Mouse (Mus musculus) intestine, embryonic 14.5 days (tissue): ENCODE data around the gene Papola. TPM values are rescaled to one million over a fixed set of nuclear protein-coding genes. Genes with fewer than 3 reads are reported as not detected.

Source experiments
- ATAC-seq: fragments of 200-750 bp; cut with Nextera tagmentation; replicated peaks from 2 replicates; pipeline ENCODE4 v1.8.0; 2017; ENCODE audit warnings: low read depth, moderate number of reproducible peaks, moderate TSS enrichment, moderate library complexity; ENCODE audit not compliant: low FRiP score, low TSS enrichment
- DNase-seq: peaks from one replicate; pipeline ENCODE4 v3.0.0-alpha.2; 2018; ENCODE audit warnings: low spot score
- H3K27ac ChIP-seq: fragments of 300-500 bp; sonication (generic); 2 replicates; pipeline ENCODE4 v1.5.1; 2014; ENCODE audit warnings: low read depth, mild to moderate bottlenecking, control low read depth
- H3K27me3 ChIP-seq: fragments of 300-500 bp; sonication (generic); replicated peaks from 2 replicates; pipeline ENCODE4 v1.6.1; 2014; ENCODE audit warnings: low read length, control low read depth; ENCODE audit not compliant: control insufficient read depth, insufficient read depth
- H3K36me3 ChIP-seq: fragments of 300-500 bp; sonication (generic); 2 replicates; pipeline ENCODE4 v1.6.1; 2014; ENCODE audit warnings: low read length, control low read depth; ENCODE audit not compliant: control insufficient read depth, insufficient read depth
- H3K4me1 ChIP-seq: fragments of 300-500 bp; sonication (generic); replicated peaks from 2 replicates; pipeline ENCODE4 v1.6.1; 2014; ENCODE audit warnings: low read length, control low read depth, mixed read lengths; ENCODE audit not compliant: control insufficient read depth, insufficient read depth
- H3K4me2 ChIP-seq: fragments of 300-500 bp; sonication (generic); 2 replicates; pipeline ENCODE4 v1.6.1; 2014; ENCODE audit warnings: low read length
- H3K4me3 ChIP-seq: fragments of 300-500 bp; sonication (generic); 2 replicates; pipeline ENCODE4 v1.5.1; 2014; ENCODE audit warnings: low read depth, low read length, control low read depth, mixed read lengths
- H3K9ac ChIP-seq: fragments of 300-500 bp; sonication (generic); 2 replicates; pipeline ENCODE4 v1.6.1; 2014; ENCODE audit warnings: mild to moderate bottlenecking, low read length
- H3K9me3 ChIP-seq: fragments of 300-500 bp; sonication (generic); 2 replicates; pipeline ENCODE4 v1.6.1; 2016; ENCODE audit warnings: low read length, control low read depth; ENCODE audit not compliant: control insufficient read depth
- WGBS: fragments of 180-500 bp; shearing (Covaris S2); extraction: QIAGEN DNeasy Blood & Tissue Kit; methylation state at CpG from one replicate; pipeline ENCODE4 v1.1.7; 2014; 5-methylcytosine and 5-hydroxymethylcytosine counted together
- polyA plus RNA-seq: library from polyadenylated mRNA; unstranded; fragments of >200 nt; fragmentation: Nextera tagmentation; extraction: Ambion mirVana; gene quantifications from 2 replicates; pipeline ENCODE4 v1.2.1, GENCODE M21; 2014

The Papola gene
- polyA plus RNA-seq, 1 experiment from 2014 or later: 179 TPM

DNA sequence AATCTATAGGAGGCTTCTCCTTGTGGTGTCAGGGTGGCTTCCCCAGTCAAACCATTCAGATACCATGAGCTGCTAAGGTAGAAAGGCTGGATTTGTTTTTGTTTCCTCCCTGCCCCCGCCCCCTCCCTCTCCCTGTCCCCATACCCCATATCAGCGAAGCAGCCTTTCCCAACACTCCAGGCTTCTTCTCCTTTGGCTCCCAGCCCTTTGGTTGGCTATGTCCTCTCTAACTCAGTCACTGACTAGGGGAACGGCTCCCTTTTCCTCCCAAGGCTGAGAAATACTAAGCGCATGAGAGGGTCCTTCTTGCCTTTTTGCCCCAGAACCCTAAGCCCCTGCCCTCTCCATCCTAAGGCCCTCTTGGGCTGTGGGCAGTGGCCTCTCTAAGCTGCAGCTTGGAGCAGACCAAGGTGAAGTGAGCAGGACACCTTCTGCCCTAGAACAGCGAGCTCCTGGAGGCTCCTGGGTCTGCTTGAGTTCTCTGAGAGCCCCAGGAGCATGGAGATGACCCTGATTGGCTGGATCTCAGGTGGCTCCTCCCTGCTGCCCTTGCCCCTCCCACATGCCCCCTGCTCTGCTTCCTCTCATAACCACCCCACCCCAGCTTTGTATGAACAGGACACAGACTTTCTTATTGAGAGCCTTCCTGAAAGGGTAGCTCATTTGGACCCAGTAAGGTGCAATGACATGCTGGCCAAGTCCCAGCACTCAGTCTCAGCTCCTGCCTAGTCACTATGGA lies 73.6 kb downstream of the Papola start:
- no peak overlapping the region for H3K27ac ChIP-seq
- no peak overlapping the region for H3K4me3 ChIP-seq
- no peaks in the 10 kb centered on the region for H3K9me3 ChIP-seq
- ATAC-seq: no peak
- H3K9ac ChIP-seq: no peak overlapping the region
- H3K4me1 ChIP-seq: no peaks in the 10 kb centered on the region
- no peak overlapping the region for H3K4me2 ChIP-seq
- no peak for DNase-seq
- H3K36me3 ChIP-seq: no peaks in the 10 kb centered on the region
- WGBS: 73% methylated on average over 5 of the region's 5 CpGs
- no peaks in the 10 kb centered on the region for H3K27me3 ChIP-seq

DNA sequence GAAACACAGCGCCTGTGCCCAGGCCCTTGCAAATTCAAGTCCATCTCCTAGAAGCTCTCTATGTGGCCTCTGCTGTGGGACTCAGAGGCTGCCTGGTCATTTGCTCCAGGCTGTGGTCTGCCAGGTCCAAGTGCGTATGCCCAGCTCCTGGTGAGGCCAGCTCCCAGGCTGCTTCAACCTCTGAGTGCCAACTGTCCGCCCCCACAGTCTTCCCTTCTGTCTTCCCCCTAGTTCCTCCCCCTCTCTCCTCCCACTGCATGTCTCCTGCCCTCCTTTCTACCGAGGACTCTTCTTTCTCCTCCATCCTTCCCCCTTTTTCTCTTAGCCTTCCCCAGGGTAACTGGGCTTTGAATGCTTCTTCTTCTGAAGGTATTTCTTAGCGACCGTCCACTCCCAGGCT lies 77.6 kb downstream of the Papola start:
- 71% methylated on average over 6 of the region's 6 CpGs for WGBS
- Histone ChIP-seq H3K4me1 (no peaks in the 10 kb centered on the region), H3K27ac (no peak overlapping the region), H3K9me3 (no peaks in the 10 kb centered on the region), H3K36me3 (no peaks in the 10 kb centered on the region), H3K27me3 (no peaks in the 10 kb centered on the region), H3K4me2 (no peak overlapping the region), H3K9ac (no peak overlapping the region), H3K4me3 (no peak overlapping the region)
- ATAC-seq (no peak), DNase-seq (no peak)

GRCm38 (mm10) chr12:105862607-105863006 lies 78.1 kb downstream of the Papola start:
- H3K4me2 ChIP-seq: no peak overlapping the region
- H3K4me3 ChIP-seq: no peak overlapping the region
- ATAC-seq (no peak), DNase-seq (no peak)
- no peaks in the 10 kb centered on the region for H3K4me1 ChIP-seq
- no peak overlapping the region for H3K9ac ChIP-seq
- no peaks in the 10 kb centered on the region for H3K27me3 ChIP-seq
- H3K27ac ChIP-seq: no peak overlapping the region
- 86% methylated on average over 22 of the region's 22 CpGs for WGBS
- no peaks in the 10 kb centered on the region for H3K9me3 ChIP-seq
- no peaks in the 10 kb centered on the region for H3K36me3 ChIP-seq

DNA sequence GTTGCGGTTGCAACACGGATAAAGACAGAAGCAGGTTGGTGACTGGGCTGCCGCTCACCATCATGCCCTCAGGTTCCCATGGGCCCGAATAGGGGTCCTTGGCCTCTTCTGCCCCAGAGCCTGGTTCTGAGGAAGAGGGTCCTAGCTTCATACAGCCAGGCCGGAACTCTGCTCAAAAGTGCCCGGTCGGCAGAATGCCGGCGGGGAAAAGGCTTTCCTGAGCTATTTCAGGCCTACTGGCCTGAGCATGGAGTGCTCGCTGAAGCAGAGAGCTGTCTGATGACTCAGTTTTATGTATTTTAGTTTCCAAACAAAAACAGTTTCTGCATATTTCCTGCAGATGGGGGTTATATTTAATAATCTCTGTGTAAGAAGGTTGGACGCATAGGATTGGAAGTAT lies 78.9 kb downstream of the Papola start:
- H3K27me3 ChIP-seq: no peaks in the 10 kb centered on the region
- H3K36me3 ChIP-seq: no peaks in the 10 kb centered on the region
- H3K4me1 ChIP-seq: no peaks in the 10 kb centered on the region
- no peak overlapping the region for H3K9ac ChIP-seq
- no peak overlapping the region for H3K27ac ChIP-seq
- H3K9me3 ChIP-seq: no peaks in the 10 kb centered on the region
- H3K4me3 ChIP-seq: no peak overlapping the region
- ATAC-seq: no peak
- 83% methylated on average over 11 of the region's 11 CpGs for WGBS
- no peak overlapping the region for H3K4me2 ChIP-seq
- no peak for DNase-seq

GRCm38 (mm10) chr12:105867646-105868045 lies 83.2 kb downstream of the Papola start:
- ATAC-seq (no peak), DNase-seq (no peak)
- H3K9ac ChIP-seq: no peak overlapping the region
- no peaks in the 10 kb centered on the region for H3K36me3 ChIP-seq
- 91% methylated on average over 2 of the region's 2 CpGs for WGBS
- H3K4me3 ChIP-seq: no peak overlapping the region
- no peak overlapping the region for H3K4me2 ChIP-seq
- no peaks in the 10 kb centered on the region for H3K9me3 ChIP-seq
- no peaks in the 10 kb centered on the region for H3K4me1 ChIP-seq
- H3K27me3 ChIP-seq: no peaks in the 10 kb centered on the region
- H3K27ac ChIP-seq: no peak overlapping the region

- Histone ChIP-seq H3K9ac (no peak overlapping the region), H3K27me3 (no peaks in the 10 kb centered on the region), H3K9me3 (0 out of 2 replicates have a peak, but pooled peaks cover 2% of the 10 kb centered on the region), H3K4me2 (peak overlapping the region; percentile 20), H3K4me3 (no peak overlapping the region), H3K4me1 (no peaks in the 10 kb centered on the region), H3K36me3 (no peaks in the 10 kb centered on the region), H3K27ac (no peak overlapping the region)
- DNase-seq (no peak), ATAC-seq (0 out of 2 replicates have a peak, but pooled peaks have one; percentile 34)
- 23% methylated on average over 6 of the region's 6 CpGs for WGBS
These were observed 84.7 kb downstream of the Papola start for GRCm38 (mm10) chr12:105869242-105869641.

DNA sequence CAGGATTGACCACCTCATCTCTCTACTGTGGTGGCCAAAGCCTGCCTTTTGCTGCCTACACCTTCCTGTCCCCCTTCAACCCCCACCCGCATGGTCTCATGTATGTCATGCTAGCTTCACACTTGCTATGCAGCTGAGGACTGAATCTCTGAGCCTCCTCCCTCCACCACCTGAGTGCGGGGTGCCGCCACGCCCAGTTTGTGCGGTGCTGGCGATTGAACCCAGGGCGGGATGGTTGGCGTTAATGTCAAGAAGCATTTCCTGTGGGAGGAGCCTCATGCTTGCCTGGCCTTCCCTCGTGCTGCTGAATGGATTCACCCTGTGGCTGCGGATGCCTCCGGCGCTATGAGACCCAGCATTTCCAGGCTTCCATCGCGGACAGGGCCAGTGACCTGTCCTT lies 85.2 kb downstream of the Papola start:
- ATAC-seq (0 out of 2 replicates have a peak, but pooled peaks have one; percentile 26), DNase-seq (no peak)
- no peaks in the 10 kb centered on the region for H3K4me1 ChIP-seq
- H3K9ac ChIP-seq: no peak overlapping the region
- WGBS: 33% methylated on average over 14 of the region's 14 CpGs
- H3K4me2 ChIP-seq: peak overlapping the region; percentile 20
- 0 out of 2 replicates have a peak, but pooled peaks cover 2% of the 10 kb centered on the region for H3K9me3 ChIP-seq
- H3K27ac ChIP-seq: no peak overlapping the region
- no peak overlapping the region for H3K4me3 ChIP-seq
- no peaks in the 10 kb centered on the region for H3K36me3 ChIP-seq
- H3K27me3 ChIP-seq: no peaks in the 10 kb centered on the region

GRCm38 (mm10) chr12:105873283-105873682 lies 88.8 kb downstream of the Papola start:
- DNase-seq: no peak
- H3K36me3 ChIP-seq: no peaks in the 10 kb centered on the region

DNA sequence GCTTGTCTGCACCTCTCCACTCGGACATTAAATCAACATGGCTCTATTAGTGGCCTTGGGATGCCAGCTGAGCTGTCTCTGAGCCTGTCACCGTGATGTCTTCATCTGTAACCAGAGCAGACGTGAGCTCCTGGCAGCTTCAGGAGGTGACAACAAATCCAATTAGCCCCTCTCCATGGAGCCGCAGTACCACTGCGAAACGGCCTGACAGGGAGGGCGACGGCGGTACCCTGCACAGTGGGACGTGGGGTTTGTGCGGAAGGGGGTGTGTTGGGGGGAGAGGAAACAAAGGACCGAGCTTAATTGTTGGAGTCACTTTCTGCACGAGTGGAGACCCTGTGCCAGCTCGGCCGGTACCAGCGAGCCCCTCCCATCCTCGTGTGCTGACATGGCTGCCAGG lies 90.6 kb downstream of the Papola start:
- Histone ChIP-seq H3K4me3 (no peak overlapping the region), H3K4me2 (no peak overlapping the region), H3K9ac (no peak overlapping the region), H3K4me1 (no peaks in the 10 kb centered on the region), H3K27me3 (no peaks in the 10 kb centered on the region), H3K27ac (no peak overlapping the region), H3K9me3 (0 out of 2 replicates have a peak, but pooled peaks cover 6% of the 10 kb centered on the region), H3K36me3 (no peaks in the 10 kb centered on the region)
- WGBS: 22% methylated on average over 17 of the region's 17 CpGs
- no peak for ATAC-seq
- DNase-seq: no peak

More at GRCm38 (mm10) chr12:105873283-105873682, 88.8 kb downstream of the Papola start:
- WGBS: 53% methylated on average over 2 of the region's 2 CpGs
- Histone ChIP-seq H3K4me3 (no peak overlapping the region), H3K9me3 (0 out of 2 replicates have a peak, but pooled peaks cover 2% of the 10 kb centered on the region), H3K4me1 (no peaks in the 10 kb centered on the region), H3K9ac (no peak overlapping the region), H3K27ac (no peak overlapping the region), H3K4me2 (no peak overlapping the region), H3K27me3 (no peaks in the 10 kb centered on the region)
- ATAC-seq: no peak
